20 mouse cellular contexts compared by ENCODE assay signal in genomic region chr9:32095511-32095910, GRCm38 (mm10). TPM values are rescaled to one million over a fixed set of nuclear protein-coding genes. Genes with fewer than 3 reads are reported as not detected.
DNase-seq lines count a peak whose midpoint lies in the region; ATAC-seq and TF ChIP-seq lines count a peak whose summit lies in the region.
"Had no signal": no experiment of that assay in that cellular context is flagged by ENCODE, and none has a peak within 500 bp of the region (broad histone marks: within the 10 kb centered on the region; RNA-seq: fewer than 3 reads in every experiment).

No protein-coding gene starts in this region.

- no peak for TF ChIP-seq POLR2A in ES-Bruce4 (IDR thresholded peaks at IDR 0.05; ENCODE audit: insufficient read depth, low read length)
- no peak for TF ChIP-seq POLR2A in heart, adult 2 months (IDR thresholded peaks at IDR 0.05; ENCODE audit: insufficient read depth, low read depth, low read length)

- no peaks in the 10 kb centered on the region for H3K9me3 ChIP-seq in kidney, embryonic 15.5 days (replicated peaks)
- H3K9me3 ChIP-seq in E14TG2a.4 (ENCODE audit: low read length) (no peaks in the 10 kb centered on the region), ES-Bruce4 (replicated peaks; ENCODE audit: control insufficient read depth, insufficient read depth, low read length, poor library complexity, severe bottlenecking) (no peaks in the 10 kb centered on the region)
- no peaks in the 10 kb centered on the region for H3K9me3 ChIP-seq in hindbrain, embryonic 14.5 days (ENCODE audit: control insufficient read depth, low read length)
- H3K9me3 ChIP-seq: embryonic facial prominence, embryonic 12.5 days; forebrain, embryonic 12.5 days; heart, embryonic 12.5 days; hindbrain, embryonic 10.5 days; hindbrain, embryonic 15.5 days had no signal

- no peak overlapping the region for H3K27ac ChIP-seq in kidney, embryonic 15.5 days
- peak overlapping the region; percentile 98 for H3K27ac ChIP-seq in ES-Bruce4 (ENCODE audit: insufficient read depth, low read length)
- H3K27ac ChIP-seq in hindbrain, embryonic 14.5 days, result no peak overlapping the region
- no peak overlapping the region for H3K27ac ChIP-seq in heart, adult 2 months
- H3K27ac ChIP-seq: embryonic facial prominence, embryonic 12.5 days; forebrain, embryonic 12.5 days; hindbrain, embryonic 10.5 days; hindbrain, embryonic 15.5 days had no signal

- DNase-seq in kidney, adult 8-10 months, result peak; percentile 41 to 64
- DNase-seq in WW6 (ENCODE audit: low read depth, low spot score), result peak; percentile 52
- DNase-seq in hindbrain, embryonic 14.5 days (ENCODE audit: low spot score), result no peak
- DNase-seq in heart, adult 2 months, result no peak
- DNase-seq in spleen, adult 12 weeks (ENCODE audit: low spot score), result no peak
- DNase-seq: adrenal gland, postnatal 14 days; cerebellum, adult 11-12 months; cerebellum, adult 9-10 months; cerebellum, postnatal 25 days; gastrocnemius, postnatal 14 days had no signal

- no peak for ATAC-seq in kidney, embryonic 15.5 days (replicated peaks; ENCODE audit: low FRiP score)
- ATAC-seq in hindbrain, embryonic 14.5 days (ENCODE audit: low FRiP score), result no peak
- ATAC-seq: activated CD4-positive, CD25-positive, alpha-beta regulatory T cell, adult 4 months; forebrain, embryonic 16.5 days had no signal

- no peak overlapping the region for H3K4me3 ChIP-seq in kidney, embryonic 15.5 days (replicated peaks)
- H3K4me3 ChIP-seq in E14TG2a.4 (replicated peaks; ENCODE audit: low read length) (peak overlapping the region; percentile 70), ES-Bruce4 (ENCODE audit: low read depth, low read length) (no peak overlapping the region)
- H3K4me3 ChIP-seq in hindbrain, embryonic 14.5 days (replicated peaks; ENCODE audit: low read length), result no peak overlapping the region
- H3K4me3 ChIP-seq in heart, adult 2 months, result no peak overlapping the region
- H3K4me3 ChIP-seq: embryonic facial prominence, embryonic 12.5 days; forebrain, embryonic 12.5 days; heart, embryonic 12.5 days; hindbrain, embryonic 10.5 days; hindbrain, embryonic 15.5 days had no signal

- intact Hi-C loops in heart, adult 2 months (cut with DNase I), result no loop called here

- no peak overlapping the region for H3K9ac ChIP-seq in kidney, embryonic 15.5 days
- 0 out of 2 replicates have a peak overlapping the region, but pooled peaks have one; percentile 87 for H3K9ac ChIP-seq in ES-Bruce4 (ENCODE audit: low read depth, poor library complexity, severe bottlenecking)
- no peak overlapping the region for H3K9ac ChIP-seq in hindbrain, embryonic 14.5 days
- H3K9ac ChIP-seq in heart, adult 2 months (ENCODE audit: low read depth, low read length), result no peak overlapping the region
- H3K9ac ChIP-seq: embryonic facial prominence, embryonic 12.5 days; forebrain, embryonic 12.5 days; heart, embryonic 12.5 days; hindbrain, embryonic 15.5 days had no signal

- TF ChIP-seq CTCF in E14TG2a.4 (conservative IDR thresholded peaks at IDR 0.05; ENCODE audit: low read length) (no peak), ES-Bruce4 (IDR thresholded peaks at IDR 0.05; ENCODE audit: low read depth, low read length) (no peak)
- no peak for TF ChIP-seq CTCF in heart, adult 2 months (IDR thresholded peaks at IDR 0.05)

- no peak overlapping the region for H3K4me2 ChIP-seq in kidney, embryonic 15.5 days
- no peak overlapping the region for H3K4me2 ChIP-seq in hindbrain, embryonic 14.5 days (replicated peaks)
- H3K4me2 ChIP-seq: embryonic facial prominence, embryonic 12.5 days; forebrain, embryonic 12.5 days; hindbrain, embryonic 15.5 days had no signal

- WGBS in kidney, embryonic 15.5 days, result 77% methylated on average over 4 of the region's 4 CpGs
- WGBS in hindbrain, embryonic 14.5 days, result 91% methylated on average over 4 of the region's 4 CpGs
- 87% methylated on average over 4 of the region's 4 CpGs for WGBS in heart, adult 2 months

- no peaks in the 10 kb centered on the region for H3K36me3 ChIP-seq in kidney, embryonic 15.5 days
- H3K36me3 ChIP-seq in E14TG2a.4 (ENCODE audit: insufficient read depth, low read length), result 0 out of 2 replicates have a peak, but pooled peaks cover 3% of the 10 kb centered on the region
- H3K36me3 ChIP-seq in ES-Bruce4 (ENCODE audit: control insufficient read depth, insufficient read depth, low read length, poor library complexity, severe bottlenecking), result no peaks in the 10 kb centered on the region
- no peaks in the 10 kb centered on the region for H3K36me3 ChIP-seq in hindbrain, embryonic 14.5 days (replicated peaks; ENCODE audit: control insufficient read depth, insufficient read depth)
- H3K36me3 ChIP-seq in heart, adult 2 months (ENCODE audit: control insufficient read depth, insufficient read depth, low read length), result no peaks in the 10 kb centered on the region
- H3K36me3 ChIP-seq: embryonic facial prominence, embryonic 12.5 days; forebrain, embryonic 12.5 days; heart, embryonic 12.5 days; hindbrain, embryonic 10.5 days; hindbrain, embryonic 15.5 days had no signal

- 0 out of 2 replicates have a peak, but pooled peaks cover 1% of the 10 kb centered on the region for H3K79me2 ChIP-seq in heart, adult 2 months (replicated peaks; ENCODE audit: control insufficient read depth, insufficient read depth, low read length)

- peak; percentile 87; the same call in 1 of the 2 replicates for TF ChIP-seq EP300 in ES-Bruce4 (IDR thresholded peaks at IDR 0.05; ENCODE audit: insufficient read depth, low read depth, low read length)
- TF ChIP-seq EP300 in heart, adult 2 months (IDR thresholded peaks at IDR 0.05; ENCODE audit: insufficient read depth, low read depth, low read length), result no peak

- peaks cover 17% of the 10 kb centered on the region for H3K4me1 ChIP-seq in kidney, embryonic 15.5 days
- peaks cover 72% of the 10 kb centered on the region for H3K4me1 ChIP-seq in E14TG2a.4 (replicated peaks; ENCODE audit: low read depth, low read length)
- H3K4me1 ChIP-seq in ES-Bruce4 (ENCODE audit: control insufficient read depth, insufficient read depth, low read length), result peaks cover 6% of the 10 kb centered on the region
- H3K4me1 ChIP-seq in hindbrain, embryonic 14.5 days (replicated peaks; ENCODE audit: control insufficient read depth, insufficient read depth, low read length), result peaks cover 38% of the 10 kb centered on the region
- peaks cover 10% of the 10 kb centered on the region for H3K4me1 ChIP-seq in heart, adult 2 months (ENCODE audit: control insufficient read depth, insufficient read depth, low read length)

- no peaks in the 10 kb centered on the region for H3K27me3 ChIP-seq in kidney, embryonic 15.5 days
- H3K27me3 ChIP-seq in E14TG2a.4 (ENCODE audit: insufficient read depth, low read length) (no peaks in the 10 kb centered on the region), ES-Bruce4 (ENCODE audit: control insufficient read depth, insufficient read depth, low read length, poor library complexity, severe bottlenecking) (no peaks in the 10 kb centered on the region)
- no peaks in the 10 kb centered on the region for H3K27me3 ChIP-seq in hindbrain, embryonic 14.5 days (ENCODE audit: control insufficient read depth, insufficient read depth, low read length)
- H3K27me3 ChIP-seq in heart, adult 2 months (ENCODE audit: control insufficient read depth, insufficient read depth, low read length), result no peaks in the 10 kb centered on the region
- H3K27me3 ChIP-seq: embryonic facial prominence, embryonic 12.5 days; forebrain, embryonic 12.5 days; heart, embryonic 12.5 days; hindbrain, embryonic 15.5 days had no signal

RNA-seq across cellular contexts. Expression of gene Arhgap32, which starts 20.4 kb away (rescaled TPM):
- 8.4 and 8.6 TPM in 2 replicates for polyA plus RNA-seq in kidney, embryonic 15.5 days (2015; fragmentation: Nextera tagmentation; extraction: Ambion mirVana)
- 59.2 and 64.2 TPM in 2 replicates for polyA plus RNA-seq in ES-Bruce4 (2011; ENCODE audit: insufficient read depth, insufficient read length, low read depth, missing spikeins)
- 16.6 and 17.1 TPM in 2 replicates for polyA plus RNA-seq in hindbrain, embryonic 14.5 days (2014; fragmentation: Nextera tagmentation; extraction: Ambion mirVana)
- total RNA-seq in heart, adult 2 months (2021), result 10 to 100 TPM; 18.0 to 20.8 TPM
- 3.2 and 4.1 TPM in 2 replicates for polyA plus RNA-seq in heart, adult 2 months (2012; rRNA removed)
- polyA plus RNA-seq: activated CD4-positive, CD25-positive, alpha-beta regulatory T cell, adult 4 months had no signal

Comparison
In these comparisons a context has a peak if more than half of its experiments do, and no peak if none do; other contexts are left out.
1. DNase-seq: peak in kidney, adult 8-10 months (2 of 2) and WW6 (single experiment); none in hindbrain, embryonic 14.5 days (single experiment), heart, adult 2 months (0 of 2) and spleen, adult 12 weeks (single experiment).